Mouse (Mus musculus) gastrocnemius, postnatal 25 days (tissue): Measurements from ENCODE around the gene Adck2. TPM values are rescaled to one million over a fixed set of nuclear protein-coding genes. Genes with fewer than 3 reads are reported as not detected.

Experiments
- total RNA-seq, 2 experiments: library from RNA; stranded (reverse); gene quantifications; 1 replicate in 1 of 2; 2 replicates in 1 of 2; pipeline ENCODE4 v1.2.3; 2021

Gene Adck2
- total RNA-seq, 2 experiments from 2014 or later: 5.9 to 7.3 TPM

Other genes with a start within 250 kb of the Adck2 start
- gene Slc37a3, start 196.2 kb upstream of the Adck2 start, total RNA-seq: 10 to 100 TPM; 12.1 to 13.7 TPM
- under 1 TPM in 1 of 2 experiments, not detected in 1; 0.21 TPM for gene Rab19, start 192.7 kb upstream of the Adck2 start, total RNA-seq
- 10 to 100 TPM; 19.6 to 22.4 TPM for gene Mkrn1, start 153.4 kb upstream of the Adck2 start, total RNA-seq
- 1 to 10 TPM; 4.6 to 4.7 TPM for gene Dennd2a, start 16.0 kb upstream of the Adck2 start, total RNA-seq
- not detected for gene Gm42420, start 11.9 kb downstream of the Adck2 start, total RNA-seq
- gene Ndufb2, start 18.7 kb downstream of the Adck2 start, total RNA-seq: 100 to 1,000 TPM; 442 to 448 TPM
- gene Braf, start 151.6 kb downstream of the Adck2 start, total RNA-seq: 1 to 10 TPM; 5.4 to 7.4 TPM
- 10 to 100 TPM; 55.5 to 58.8 TPM for gene Mrps33, start 237.1 kb downstream of the Adck2 start, total RNA-seq